Mouse (Mus musculus): Measurements from ENCODE around the gene Gm8374. TPM values are rescaled to one million over a fixed set of nuclear protein-coding genes. Genes with fewer than 3 reads are reported as not detected.
"Not testable (repeated sequence)": the region's sequence is repeated elsewhere in the genome, so short reads cannot be mapped to it uniquely, and the experiment has no call there.

The Gm8374 gene
- not detected in 2 replicates for polyA plus RNA-seq (2012; rRNA removed)

DNA sequence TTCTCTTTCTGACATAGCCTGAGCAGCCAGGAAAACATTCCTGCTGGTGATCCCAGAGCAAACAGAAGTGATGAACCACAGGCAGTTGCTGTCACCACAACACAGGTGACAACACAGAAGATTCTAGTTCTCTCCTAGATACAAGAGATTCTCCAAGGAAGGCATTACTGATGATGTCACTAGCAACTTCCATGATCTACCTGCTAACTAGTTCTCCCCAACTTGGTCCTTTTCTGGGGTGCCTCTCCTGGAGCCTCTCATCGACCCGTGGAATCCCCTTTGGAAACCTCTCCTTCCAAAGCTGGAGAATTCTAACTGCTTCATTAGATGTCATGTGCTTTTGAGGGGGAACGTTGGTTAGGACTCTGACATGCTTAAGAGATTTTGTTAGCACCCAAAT, at the start of gene Gm8374:
Gm8374 (minus strand) TSS at position 101 of the 400 bp plus-strand sequence.
- DNase-seq (ENCODE audit: low read depth): not testable (repeated sequence)

DNA sequence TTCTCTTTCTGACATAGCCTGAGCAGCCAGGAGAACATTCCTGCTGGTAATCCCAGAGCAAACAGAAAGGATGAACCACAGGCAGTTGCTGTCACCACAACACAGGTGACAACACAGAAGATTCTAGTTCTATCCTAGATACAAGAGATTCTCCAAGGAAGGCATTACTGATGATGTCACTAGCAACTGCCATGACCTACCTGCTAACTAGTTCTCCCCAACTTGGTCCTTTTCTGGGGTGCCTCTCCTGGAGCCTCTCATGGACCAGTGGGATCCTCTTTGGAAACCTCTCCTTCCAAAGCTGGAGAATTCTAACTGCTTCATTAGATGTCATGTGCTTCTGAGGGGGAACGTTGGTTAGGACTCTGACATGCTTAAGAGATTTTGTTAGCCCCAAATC, 32.6 kb downstream of the Gm8374 start, which contains the start of gene Gm5797:
Gm5797 (minus strand) TSS at position 101 of the 400 bp plus-strand sequence.
- not testable (repeated sequence) for DNase-seq (ENCODE audit: low read depth)

DNA sequence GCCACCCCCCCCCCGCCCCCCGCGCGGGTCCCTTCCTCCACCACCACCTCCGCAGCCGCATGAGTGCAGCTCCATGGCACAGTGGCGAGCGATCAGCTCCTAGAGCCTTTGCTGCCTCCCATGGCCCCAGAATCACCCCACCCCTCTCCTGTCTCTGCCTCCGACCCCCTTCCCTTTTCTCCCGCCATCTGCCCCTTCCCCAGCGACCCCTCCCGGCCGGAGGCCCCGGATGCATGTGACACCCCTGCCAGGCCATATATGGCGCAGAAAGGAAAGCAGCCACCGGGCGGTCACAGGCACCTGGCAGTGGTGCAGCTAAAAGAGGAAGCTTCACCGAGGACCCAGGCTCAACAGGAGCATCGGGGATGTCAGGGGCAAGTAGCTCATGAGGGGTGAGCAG, 49.8 kb downstream of the Gm8374 start:
- not testable (repeated sequence) for DNase-seq (ENCODE audit: low read depth)

DNA sequence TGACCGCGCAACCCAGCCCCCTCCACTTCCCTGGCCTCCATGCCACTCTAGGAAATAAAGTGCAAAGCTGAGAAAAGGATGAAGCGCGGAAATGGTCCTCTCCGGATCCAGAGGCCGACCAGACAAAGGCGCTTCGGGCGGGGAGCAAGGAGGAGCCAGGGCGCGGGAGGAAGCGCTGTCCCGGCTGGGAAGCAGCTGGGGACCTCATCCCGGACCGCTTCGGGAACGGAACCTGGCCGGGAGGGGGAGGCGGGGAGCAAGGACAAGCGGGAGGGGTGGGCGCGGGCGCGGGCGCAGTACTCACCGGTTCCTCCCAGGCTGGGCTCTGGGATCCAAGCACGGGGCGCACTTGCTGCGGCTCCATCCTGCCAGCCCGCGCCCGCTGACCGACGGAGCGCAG, 50.3 kb downstream of the Gm8374 start, which contains the start of gene Gm3739:
Gm3739 (minus strand) TSS at position 389 of the 400 bp plus-strand sequence.
- not testable (repeated sequence) for DNase-seq (ENCODE audit: low read depth)

Other genes starting within 250 kb of the Gm8374 start
- not detected in 2 replicates for gene Gm6676, start 239.7 kb downstream of the Gm8374 start, polyA plus RNA-seq (2012; rRNA removed)
- 0.75 and 0.77 TPM in 2 replicates for gene Gm3512, start 190.6 kb downstream of the Gm8374 start, polyA plus RNA-seq (2012; rRNA removed)
- gene Gm16434, start 170.6 kb downstream of the Gm8374 start, polyA plus RNA-seq (2012; rRNA removed): not detected in 2 replicates
- not detected in 2 replicates for gene Gm3727, start 100.4 kb downstream of the Gm8374 start, polyA plus RNA-seq (2012; rRNA removed)
- gene Gm3739, start 50.1 kb downstream of the Gm8374 start, polyA plus RNA-seq (2012; rRNA removed): 0.42 and 0.54 TPM in 2 replicates
- gene Gm5797, start 32.7 kb downstream of the Gm8374 start, polyA plus RNA-seq (2012; rRNA removed): not detected in 2 replicates
- gene Gm3755, start 85.8 kb upstream of the Gm8374 start, polyA plus RNA-seq (2012; rRNA removed): not detected in 2 replicates
- gene Gm3752, start 118.6 kb upstream of the Gm8374 start, polyA plus RNA-seq (2012; rRNA removed): 0.07 and 0.09 TPM in 2 replicates
- gene Gm3558, start 203.4 kb upstream of the Gm8374 start, polyA plus RNA-seq (2012; rRNA removed): 0.72 and 0.84 TPM in 2 replicates
- gene Gm10338, start 230.5 kb upstream of the Gm8374 start, polyA plus RNA-seq (2012; rRNA removed): not detected in 2 replicates